Mouse (Mus musculus): ENCODE measurements at regions not wholly inside any gene's neighbourhood (a gene's known extent, or its start where the extent isn't known, plus 50 kb on each side); places are given as distances from the start of the nearest gene placed in this dataset.
"Not testable (repeated sequence)": the region's sequence is repeated elsewhere in the genome, so short reads cannot be mapped to it uniquely, and the experiment has no call there.

GRCm38 (mm10) chr17:9066633-9067032 is 78.5 kb downstream of the 1700010I14Rik start:
- not testable (repeated sequence) for DNase-seq (ENCODE audit: low spot score in 2 of 2)

GRCm38 (mm10) chr17:9068859-9069602 is 80.9 kb downstream of the 1700010I14Rik start:
- no peak for DNase-seq (ENCODE audit: low spot score in 2 of 2)

GRCm38 (mm10) chr17:9083629-9084028 is 95.5 kb downstream of the 1700010I14Rik start:
- DNase-seq (ENCODE audit: low spot score in 2 of 2) = no peak

GRCm38 (mm10) chr17:9127866-9128265 is 139.7 kb downstream of the 1700010I14Rik start:
- DNase-seq (ENCODE audit: low spot score in 2 of 2) = no peak

- DNase-seq (ENCODE audit: low spot score in 2 of 2) = no peak
Observed at GRCm38 (mm10) chr17:9145605-9146223, 157.6 kb downstream of the 1700010I14Rik start.

- DNase-seq (ENCODE audit: low spot score in 2 of 2) = no peak
Observed at GRCm38 (mm10) chr17:9150654-9151053, 162.5 kb downstream of the 1700010I14Rik start.

- DNase-seq (ENCODE audit: low spot score in 2 of 2) = no peak
Observed at GRCm38 (mm10) chr17:9162148-9162547, 174.0 kb downstream of the 1700010I14Rik start.

GRCm38 (mm10) chr17:9162676-9163075 is 174.5 kb downstream of the 1700010I14Rik start:
- no peak for DNase-seq (ENCODE audit: low spot score in 2 of 2)

- DNase-seq (ENCODE audit: low spot score in 2 of 2) = no peak
Observed at GRCm38 (mm10) chr17:9163285-9163684, 175.2 kb downstream of the 1700010I14Rik start.

GRCm38 (mm10) chr17:9164501-9164900 is 176.4 kb downstream of the 1700010I14Rik start:
- DNase-seq (ENCODE audit: low spot score in 2 of 2) = no peak

GRCm38 (mm10) chr17:9167161-9167560 is 179.0 kb downstream of the 1700010I14Rik start:
- DNase-seq (ENCODE audit: low spot score in 2 of 2) = peak; percentile 55 to 63

GRCm38 (mm10) chr17:9167571-9168201 is 179.6 kb downstream of the 1700010I14Rik start:
- DNase-seq (ENCODE audit: low spot score in 2 of 2) = peak; percentile 3 to 21

GRCm38 (mm10) chr17:9168411-9168810 is 180.3 kb downstream of the 1700010I14Rik start:
- DNase-seq (ENCODE audit: low spot score in 2 of 2) = peak; percentile 61 to 64

- DNase-seq (ENCODE audit: low spot score in 2 of 2) = peak; percentile 44 to 49
Observed at GRCm38 (mm10) chr17:9169371-9169770, 181.2 kb downstream of the 1700010I14Rik start.

GRCm38 (mm10) chr17:9197160-9197559 is 209.0 kb downstream of the 1700010I14Rik start:
- DNase-seq (ENCODE audit: low spot score in 2 of 2) = no peak

GRCm38 (mm10) chr17:9200386-9200785 is 212.3 kb downstream of the 1700010I14Rik start:
- DNase-seq (ENCODE audit: low spot score in 2 of 2) = no peak

GRCm38 (mm10) chr17:9202496-9202895 is 214.4 kb downstream of the 1700010I14Rik start:
- no peak for DNase-seq (ENCODE audit: low spot score in 2 of 2)

- DNase-seq (ENCODE audit: low spot score in 2 of 2) = no peak
Observed at GRCm38 (mm10) chr17:9210626-9211025, 211.2 kb upstream of the Gm17728 start.

GRCm38 (mm10) chr17:9223097-9223496 is 198.8 kb upstream of the Gm17728 start:
- no peak for DNase-seq (ENCODE audit: low spot score in 2 of 2)

GRCm38 (mm10) chr17:9227872-9228575 is 193.8 kb upstream of the Gm17728 start:
- peak; percentile 28 to 39 for DNase-seq (ENCODE audit: low spot score in 2 of 2)

GRCm38 (mm10) chr17:9235141-9235571 is 186.7 kb upstream of the Gm17728 start:
- peak; percentile 22 to 23 for DNase-seq (ENCODE audit: low spot score in 2 of 2)

GRCm38 (mm10) chr17:9258646-9259170 is 163.2 kb upstream of the Gm17728 start:
- DNase-seq (ENCODE audit: low spot score in 2 of 2) = peak in 1 of 2 experiments; percentile 2

Measured in right cerebral cortex, postnatal 36 days (tissue).